ENCODE assay signal across 12 mouse cellular contexts in the genomic region with DNA sequence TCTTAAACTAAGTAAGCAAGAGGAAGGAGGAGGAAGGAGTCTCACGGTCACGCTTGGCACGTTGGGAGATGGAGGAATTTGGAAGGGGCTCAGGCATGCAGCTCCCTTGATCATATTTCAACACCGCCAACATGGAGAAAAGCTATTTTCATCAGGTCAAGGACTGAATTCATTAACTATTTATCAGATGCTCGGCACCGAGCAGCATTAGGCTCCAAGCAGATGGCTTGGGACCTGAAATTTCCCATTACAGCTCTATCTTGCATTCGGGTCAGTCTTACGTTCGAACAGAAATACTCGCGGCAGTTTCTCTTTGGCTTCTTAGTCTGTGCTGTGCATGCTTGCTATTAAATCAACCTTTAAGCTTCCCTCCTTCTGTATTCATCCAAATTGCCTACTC.
DNase-seq lines count a peak whose midpoint lies in the region; ATAC-seq lines count a peak whose summit lies in the region.
"Had no signal": no experiment of that assay in that cellular context is flagged by ENCODE, and none has a peak within 500 bp of the region (broad histone marks: within the 10 kb centered on the region; RNA-seq: fewer than 3 reads in every experiment).

No protein-coding gene starts in this region.

- no peaks in the 10 kb centered on the region for H3K27me3 ChIP-seq in heart, embryonic 12.5 days (replicated peaks)
- H3K27me3 ChIP-seq in neural tube, embryonic 11.5 days (ENCODE audit: control insufficient read depth, insufficient read depth, low read length), result no peaks in the 10 kb centered on the region
- H3K27me3 ChIP-seq in hindbrain, embryonic 16.5 days (replicated peaks; ENCODE audit: control insufficient read depth, insufficient read depth, low read length), result no peaks in the 10 kb centered on the region
- no peaks in the 10 kb centered on the region for H3K27me3 ChIP-seq in stomach, embryonic 16.5 days (ENCODE audit: control insufficient read depth, insufficient read depth, low read length)
- H3K27me3 ChIP-seq in forebrain, embryonic 11.5 days (ENCODE audit: control insufficient read depth, insufficient read depth, low read length), result no peaks in the 10 kb centered on the region
- H3K27me3 ChIP-seq in forebrain, embryonic 14.5 days (replicated peaks; ENCODE audit: control insufficient read depth, insufficient read depth, low read length), result no peaks in the 10 kb centered on the region
- H3K27me3 ChIP-seq: stomach, embryonic 15.5 days had no signal

- no peaks in the 10 kb centered on the region for H3K36me3 ChIP-seq in heart, embryonic 12.5 days
- no peaks in the 10 kb centered on the region for H3K36me3 ChIP-seq in neural tube, embryonic 11.5 days (ENCODE audit: control insufficient read depth, insufficient read depth, low read length)
- H3K36me3 ChIP-seq in hindbrain, embryonic 16.5 days (ENCODE audit: control insufficient read depth, insufficient read depth, low read length), result no peaks in the 10 kb centered on the region
- no peaks in the 10 kb centered on the region for H3K36me3 ChIP-seq in stomach, embryonic 16.5 days (ENCODE audit: control insufficient read depth, insufficient read depth, low read length)
- H3K36me3 ChIP-seq in forebrain, embryonic 11.5 days (ENCODE audit: control insufficient read depth, insufficient read depth, low read length), result no peaks in the 10 kb centered on the region
- H3K36me3 ChIP-seq in forebrain, embryonic 14.5 days (ENCODE audit: control insufficient read depth, insufficient read depth, low read length), result no peaks in the 10 kb centered on the region
- H3K36me3 ChIP-seq: stomach, embryonic 15.5 days had no signal

- WGBS in heart, embryonic 12.5 days, result 63% methylated on average over 11 of the region's 11 CpGs
- 43% methylated on average over 11 of the region's 11 CpGs for WGBS in neural tube, embryonic 11.5 days
- WGBS in hindbrain, embryonic 16.5 days, result 34% methylated on average over 11 of the region's 11 CpGs
- WGBS in stomach, embryonic 16.5 days, result 56% methylated on average over 11 of the region's 11 CpGs
- WGBS in forebrain, embryonic 11.5 days, result 74% methylated on average over 11 of the region's 11 CpGs
- 78% methylated on average over 11 of the region's 11 CpGs for WGBS in forebrain, embryonic 14.5 days

- no peaks in the 10 kb centered on the region for H3K4me1 ChIP-seq in heart, embryonic 12.5 days (replicated peaks)
- H3K4me1 ChIP-seq in neural tube, embryonic 11.5 days (ENCODE audit: control insufficient read depth, insufficient read depth, low read length), result no peaks in the 10 kb centered on the region
- H3K4me1 ChIP-seq in hindbrain, embryonic 16.5 days (ENCODE audit: control insufficient read depth, insufficient read depth, low read depth, low read length), result no peaks in the 10 kb centered on the region
- H3K4me1 ChIP-seq in stomach, embryonic 16.5 days (ENCODE audit: control insufficient read depth, insufficient read depth, low read length), result no peaks in the 10 kb centered on the region
- H3K4me1 ChIP-seq in forebrain, embryonic 11.5 days (replicated peaks; ENCODE audit: control insufficient read depth, insufficient read depth, low read length), result no peaks in the 10 kb centered on the region
- no peaks in the 10 kb centered on the region for H3K4me1 ChIP-seq in forebrain, embryonic 14.5 days (ENCODE audit: control insufficient read depth, insufficient read depth, low read length)
- H3K4me1 ChIP-seq: stomach, embryonic 15.5 days had no signal

- no peak overlapping the region for H3K27ac ChIP-seq in heart, embryonic 12.5 days (ENCODE audit: poor library complexity, severe bottlenecking)
- H3K27ac ChIP-seq in neural tube, embryonic 11.5 days (ENCODE audit: low read depth, low read length), result no peak overlapping the region
- H3K27ac ChIP-seq in hindbrain, embryonic 16.5 days (ENCODE audit: low read depth, low read length), result no peak overlapping the region
- H3K27ac ChIP-seq in stomach, embryonic 16.5 days (ENCODE audit: low read length), result no peak overlapping the region
- no peak overlapping the region for H3K27ac ChIP-seq in forebrain, embryonic 11.5 days (ENCODE audit: low read depth, low read length)
- H3K27ac ChIP-seq in forebrain, embryonic 14.5 days (ENCODE audit: low read depth, low read length), result no peak overlapping the region
- H3K27ac ChIP-seq: stomach, embryonic 15.5 days had no signal

- DNase-seq in heart, postnatal 36 days, result no peak
- DNase-seq in neural tube, embryonic 11.5 days (ENCODE audit: low spot score), result peak; percentile 28
- DNase-seq in neural tube, embryonic 10.5 days (ENCODE audit: extremely low spot score, low spot score), result no peak
- DNase-seq in forebrain, embryonic 11.5 days (ENCODE audit: low spot score), result no peak
- DNase-seq in forebrain, embryonic 14.5 days (ENCODE audit: low spot score), result no peak
- DNase-seq: heart, postnatal 10 days; liver, postnatal 0 days had no signal

- H3K4me3 ChIP-seq in heart, embryonic 12.5 days, result no peak overlapping the region
- no peak overlapping the region for H3K4me3 ChIP-seq in neural tube, embryonic 11.5 days (ENCODE audit: low read depth, low read length)
- peak overlapping the region; percentile 19 for H3K4me3 ChIP-seq in hindbrain, embryonic 16.5 days (ENCODE audit: low read length)
- 0 out of 2 replicates have a peak overlapping the region, but pooled peaks have one; percentile 15 for H3K4me3 ChIP-seq in stomach, embryonic 16.5 days (replicated peaks; ENCODE audit: low read length)
- no peak overlapping the region for H3K4me3 ChIP-seq in forebrain, embryonic 11.5 days (ENCODE audit: low read depth, low read length)
- H3K4me3 ChIP-seq in forebrain, embryonic 14.5 days (ENCODE audit: low read depth, low read length), result no peak overlapping the region
- H3K4me3 ChIP-seq: stomach, embryonic 15.5 days had no signal

- H3K4me2 ChIP-seq in heart, embryonic 12.5 days, result peak overlapping the region; percentile 16
- no peak overlapping the region for H3K4me2 ChIP-seq in neural tube, embryonic 11.5 days (ENCODE audit: low read depth)
- H3K4me2 ChIP-seq in hindbrain, embryonic 16.5 days (ENCODE audit: low read length), result peak overlapping the region; percentile 42
- peak overlapping the region; percentile 36 for H3K4me2 ChIP-seq in stomach, embryonic 16.5 days (ENCODE audit: low read depth, low read length)
- no peak overlapping the region for H3K4me2 ChIP-seq in forebrain, embryonic 11.5 days (ENCODE audit: low read depth, low read length, severe bottlenecking)
- H3K4me2 ChIP-seq in forebrain, embryonic 14.5 days (ENCODE audit: low read length), result no peak overlapping the region
- H3K4me2 ChIP-seq: stomach, embryonic 15.5 days had no signal

- H3K9me3 ChIP-seq in heart, embryonic 12.5 days (replicated peaks), result no peaks in the 10 kb centered on the region; the same call in 1 of the 2 replicates
- H3K9me3 ChIP-seq in neural tube, embryonic 11.5 days (ENCODE audit: control insufficient read depth, low read length), result no peaks in the 10 kb centered on the region
- no peaks in the 10 kb centered on the region for H3K9me3 ChIP-seq in hindbrain, embryonic 16.5 days (ENCODE audit: control insufficient read depth, low read length)
- no peaks in the 10 kb centered on the region for H3K9me3 ChIP-seq in stomach, embryonic 16.5 days (replicated peaks; ENCODE audit: control insufficient read depth, low read length)
- no peaks in the 10 kb centered on the region for H3K9me3 ChIP-seq in forebrain, embryonic 11.5 days (ENCODE audit: control insufficient read depth, low read length)
- no peaks in the 10 kb centered on the region for H3K9me3 ChIP-seq in forebrain, embryonic 14.5 days (replicated peaks; ENCODE audit: control insufficient read depth, low read length)
- H3K9me3 ChIP-seq: stomach, embryonic 15.5 days had no signal

- no peak overlapping the region for H3K9ac ChIP-seq in heart, embryonic 12.5 days
- no peak overlapping the region for H3K9ac ChIP-seq in neural tube, embryonic 11.5 days (ENCODE audit: low read length)
- no peak overlapping the region for H3K9ac ChIP-seq in hindbrain, embryonic 16.5 days (ENCODE audit: low read depth, low read length)
- no peak overlapping the region for H3K9ac ChIP-seq in stomach, embryonic 16.5 days (ENCODE audit: low read length)
- no peak overlapping the region for H3K9ac ChIP-seq in forebrain, embryonic 11.5 days (ENCODE audit: low read length)
- H3K9ac ChIP-seq in forebrain, embryonic 14.5 days (ENCODE audit: low read length), result no peak overlapping the region
- H3K9ac ChIP-seq: liver, postnatal 0 days; stomach, embryonic 15.5 days had no signal

- ATAC-seq in heart, embryonic 12.5 days (ENCODE audit: insufficient number of reproducible peaks, low FRiP score), result no peak
- ATAC-seq in neural tube, embryonic 11.5 days (ENCODE audit: insufficient read depth, low FRiP score, low TSS enrichment), result peak; percentile 60; the same call in 1 of the 2 replicates
- ATAC-seq in hindbrain, embryonic 16.5 days, result peak; percentile 84
- no peak for ATAC-seq in stomach, embryonic 16.5 days (ENCODE audit: insufficient read depth, low FRiP score)
- no peak for ATAC-seq in forebrain, embryonic 11.5 days (replicated peaks; ENCODE audit: low FRiP score)
- ATAC-seq in forebrain, embryonic 14.5 days, result no peak
- ATAC-seq: activated CD4-positive, CD25-positive, alpha-beta regulatory T cell, adult 4 months; liver, postnatal 0 days had no signal

- intact Hi-C loops in heart, postnatal 36 days (cut with DNase I), result no loop called here

Comparison
In these comparisons a context has a peak if more than half of its experiments do, and no peak if none do; other contexts are left out.
1. ATAC-seq: peak in neural tube, embryonic 11.5 days (single experiment) and hindbrain, embryonic 16.5 days (single experiment); none in heart, embryonic 12.5 days (single experiment), stomach, embryonic 16.5 days (single experiment), forebrain, embryonic 11.5 days (single experiment) and forebrain, embryonic 14.5 days (single experiment).
2. H3K4me2 ChIP-seq: peak in heart, embryonic 12.5 days (single experiment), hindbrain, embryonic 16.5 days (single experiment) and stomach, embryonic 16.5 days (single experiment); none in neural tube, embryonic 11.5 days (single experiment), forebrain, embryonic 11.5 days (single experiment) and forebrain, embryonic 14.5 days (single experiment).
3. H3K4me3 ChIP-seq: peak in hindbrain, embryonic 16.5 days (single experiment) and stomach, embryonic 16.5 days (single experiment); none in heart, embryonic 12.5 days (single experiment), neural tube, embryonic 11.5 days (single experiment), forebrain, embryonic 11.5 days (single experiment) and forebrain, embryonic 14.5 days (single experiment).